9 mouse cellular contexts compared by ENCODE assay signal in the genomic region with DNA sequence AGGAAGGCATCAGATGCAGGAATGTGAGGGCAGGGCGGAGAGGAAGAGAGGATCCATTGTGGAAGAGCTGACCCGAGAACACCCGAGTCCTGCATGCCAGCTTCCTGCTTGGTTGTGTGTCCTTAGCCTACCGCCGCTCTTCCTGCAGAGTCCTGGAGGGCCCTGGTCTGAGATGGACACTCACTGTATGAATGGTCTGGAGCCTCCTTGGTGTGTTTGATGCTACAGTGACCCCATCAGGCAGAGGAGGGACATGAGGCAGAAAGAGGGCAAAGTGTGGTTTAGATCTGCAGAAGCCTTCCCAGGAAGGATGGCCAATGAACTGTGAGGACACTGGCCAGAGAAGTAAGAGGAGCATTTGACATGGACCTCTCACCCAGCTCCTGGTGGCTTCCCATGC. TPM values are rescaled to one million over a fixed set of nuclear protein-coding genes. Genes with fewer than 3 reads are reported as not detected.
DNase-seq lines count a peak whose midpoint lies in the region; ATAC-seq and TF ChIP-seq lines count a peak whose summit lies in the region.
"Had no signal": no experiment of that assay in that cellular context is flagged by ENCODE, and none has a peak within 500 bp of the region (broad histone marks: within the 10 kb centered on the region; RNA-seq: fewer than 3 reads in every experiment).

No protein-coding gene starts in this region.

- no peak overlapping the region for H3K27ac ChIP-seq in intestine, postnatal 0 days (ENCODE audit: low read depth, low read length)
- no peak overlapping the region for H3K27ac ChIP-seq in intestine, embryonic 16.5 days (ENCODE audit: low read length)
- H3K27ac ChIP-seq in MEL (ENCODE audit: control insufficient read depth, low read depth, low read length) = no peak overlapping the region

- no peak for DNase-seq in MEL (ENCODE audit: low read depth, low spot score)
- peak; percentile 26 for DNase-seq in c-Kit-positive CD71-positive TER-119-positive erythroid progenitor cells, embryonic 14.5 days (ENCODE audit: low spot score)
- no peak for DNase-seq in lung, adult 2 months
- no peak for DNase-seq in frontal cortex, adult 2 months (ENCODE audit: extremely low spot score in 1 of 2, low spot score in 1 of 2)
- no peak for DNase-seq in thymus, postnatal 36 days

- 81% methylated on average over 5 of the region's 5 CpGs for WGBS in intestine, postnatal 0 days
- 77% methylated on average over 5 of the region's 5 CpGs for WGBS in intestine, embryonic 16.5 days
- 40% methylated on average over 5 of the region's 5 CpGs for WGBS in lung, adult 2 months

- H3K36me3 ChIP-seq in intestine, postnatal 0 days (ENCODE audit: control insufficient read depth, insufficient read depth) = no peaks in the 10 kb centered on the region
- no peaks in the 10 kb centered on the region for H3K36me3 ChIP-seq in intestine, embryonic 16.5 days (ENCODE audit: control insufficient read depth, insufficient read depth, low read length)
- peaks cover 0 to 3% of the 10 kb centered on the region in 2 experiments; a peak in 1 of 4 replicates for H3K36me3 ChIP-seq in MEL (ENCODE audit: control insufficient read depth in 1 of 2, insufficient read depth in 2 of 2, low read length in 2 of 2)

- ATAC-seq in intestine, postnatal 0 days = no peak
- no peak for ATAC-seq in intestine, embryonic 16.5 days
- no peak for ATAC-seq in granulocyte monocyte progenitor cell, adult 5-6 weeks (replicated peaks; ENCODE audit: poor library complexity, severe bottlenecking)

- no peaks in the 10 kb centered on the region for H3K79me2 ChIP-seq in MEL (ENCODE audit: control insufficient read depth, insufficient read depth, low read length, poor library complexity)

- no peak for TF ChIP-seq EP300 in MEL (IDR thresholded peaks at IDR 0.05; ENCODE audit: low read depth in 1 of 2, low read length in 2 of 2)

- no peaks in the 10 kb centered on the region for H3K27me3 ChIP-seq in intestine, postnatal 0 days (replicated peaks; ENCODE audit: control insufficient read depth, insufficient read depth, low read length)
- H3K27me3 ChIP-seq in intestine, embryonic 16.5 days (replicated peaks; ENCODE audit: control insufficient read depth, insufficient read depth, low read length) = no peaks in the 10 kb centered on the region
- H3K27me3 ChIP-seq in MEL (ENCODE audit: control insufficient read depth in 1 of 2, insufficient read depth in 2 of 2, low read length in 2 of 2) = peaks cover 4 to 8% of the 10 kb centered on the region in 2 experiments; a peak in 3 of 4 replicates

- no peak overlapping the region for H3K4me2 ChIP-seq in intestine, postnatal 0 days (replicated peaks; ENCODE audit: low read depth)
- H3K4me2 ChIP-seq in intestine, embryonic 16.5 days (ENCODE audit: low read depth, low read length) = no peak overlapping the region

- TF ChIP-seq POLR2A in MEL (IDR thresholded peaks at IDR 0.05; ENCODE audit: control insufficient read depth in 1 of 2, insufficient read depth in 1 of 2, low read depth in 1 of 2, low read length in 2 of 2, poor library complexity in 1 of 2) = no peak
- no peak for TF ChIP-seq POLR2A in lung, adult 2 months (IDR thresholded peaks at IDR 0.05; ENCODE audit: borderline replicate concordance, extremely low read depth, low read depth, low read length)

- no peaks in the 10 kb centered on the region for H3K4me1 ChIP-seq in intestine, postnatal 0 days (replicated peaks; ENCODE audit: control insufficient read depth, insufficient read depth, low read length)
- H3K4me1 ChIP-seq in intestine, embryonic 16.5 days (ENCODE audit: control insufficient read depth, insufficient read depth, low read length) = peaks cover 9% of the 10 kb centered on the region; the same call in 1 of the 2 replicates
- peaks cover 0 to 5% of the 10 kb centered on the region in 2 experiments; a peak in 2 of 4 replicates for H3K4me1 ChIP-seq in MEL (ENCODE audit: control insufficient read depth in 1 of 2, insufficient read depth in 2 of 2, low read length in 2 of 2)
- H3K4me1 ChIP-seq in lung, adult 2 months (ENCODE audit: control insufficient read depth, insufficient read depth, low read length) = no peaks in the 10 kb centered on the region; the same call in 1 of the 2 replicates

- no peak overlapping the region for H3K4me3 ChIP-seq in intestine, postnatal 0 days (ENCODE audit: low read depth, low read length)
- H3K4me3 ChIP-seq in intestine, embryonic 16.5 days (ENCODE audit: low read length) = no peak overlapping the region
- no peak overlapping the region for H3K4me3 ChIP-seq in MEL (ENCODE audit: control insufficient read depth in 1 of 2, insufficient read depth in 1 of 2, low read depth in 2 of 2, low read length in 2 of 2)
- no peak overlapping the region for H3K4me3 ChIP-seq in lung, adult 2 months (replicated peaks; ENCODE audit: extremely low read depth, low read depth, low read length)

- peak; percentile 69 for TF ChIP-seq CTCF in intestine, postnatal 0 days (IDR thresholded peaks at IDR 0.05; ENCODE audit: low read depth)
- peak in 2 of 3 experiments; percentile 13 to 14; a peak in 2 of 6 replicates for TF ChIP-seq CTCF in MEL (IDR thresholded peaks at IDR 0.05 in 2 of 3, conservative IDR thresholded peaks at IDR 0.05 in 1 of 3; ENCODE audit: control insufficient read depth in 1 of 3, insufficient read depth in 1 of 3, low read depth in 2 of 3, low read length in 3 of 3, poor library complexity in 1 of 3, severe bottlenecking in 1 of 3)
- TF ChIP-seq CTCF in lung, adult 2 months (IDR thresholded peaks at IDR 0.05; ENCODE audit: insufficient read depth, low read length) = peak; percentile 72

- no peaks in the 10 kb centered on the region for H3K9me3 ChIP-seq in intestine, postnatal 0 days (ENCODE audit: control insufficient read depth)
- H3K9me3 ChIP-seq in intestine, embryonic 16.5 days (ENCODE audit: control insufficient read depth, low read length) = no peaks in the 10 kb centered on the region
- no peaks in the 10 kb centered on the region for H3K9me3 ChIP-seq in MEL (replicated peaks; ENCODE audit: insufficient read depth, low read length)

- no peak overlapping the region for H3K9ac ChIP-seq in intestine, postnatal 0 days (ENCODE audit: low read depth, low read length)
- no peak overlapping the region for H3K9ac ChIP-seq in intestine, embryonic 16.5 days (ENCODE audit: low read depth, low read length)
- no peak overlapping the region for H3K9ac ChIP-seq in MEL (ENCODE audit: control insufficient read depth, low read depth, low read length, poor library complexity, severe bottlenecking)

- TF ChIP-seq RAD21 in MEL (IDR thresholded peaks at IDR 0.05; ENCODE audit: low read depth, low read length) = no peak; the same call in 1 of the 2 replicates

RNA-seq across cellular contexts. Expression of gene Sult5a1, which starts 2.9 kb away (rescaled TPM):
- polyA plus RNA-seq in intestine, postnatal 0 days (2015; fragmentation: Nextera tagmentation; extraction: Ambion mirVana) = 3.4 and 3.5 TPM in 2 replicates
- 9.3 and 9.6 TPM in 2 replicates for polyA plus RNA-seq in intestine, embryonic 16.5 days (2015; fragmentation: Nextera tagmentation; extraction: Ambion mirVana)
- total RNA-seq in MEL (2012; rRNA removed) = 0.15 TPM in 1 of 2 replicates, not detected in the other
- not detected for polyA plus RNA-seq in MEL (2012; ENCODE audit: insufficient read depth in 1 of 2, insufficient read length in 2 of 2, low read depth in 1 of 2, low replicate concordance in 2 of 2, missing spikeins in 1 of 2)
- 35.3 and 45.2 TPM in 2 replicates for polyA plus RNA-seq in lung, adult 2 months (2012; rRNA removed)
- not detected in 2 replicates for total RNA-seq in granulocyte monocyte progenitor cell, adult 5-6 weeks (2014; fragmentation: Nextera tagmentation)
- total RNA-seq in granulocyte monocyte progenitor cell, adult 5-6 weeks (2017) = not detected in 2 replicates
- polyA plus RNA-seq in frontal cortex, adult 2 months (2012; rRNA removed) = 0.80 and 0.98 TPM in 2 replicates
- total RNA-seq: left cerebral cortex, postnatal 25 days had no signal

RNA-seq across cellular contexts. Expression of gene Dpep1, which starts 30.9 kb away (rescaled TPM):
- 30.8 and 32.7 TPM in 2 replicates for polyA plus RNA-seq in intestine, postnatal 0 days (2015; fragmentation: Nextera tagmentation; extraction: Ambion mirVana)
- 7.5 and 12.6 TPM in 2 replicates for polyA plus RNA-seq in intestine, embryonic 16.5 days (2015; fragmentation: Nextera tagmentation; extraction: Ambion mirVana)
- total RNA-seq in MEL (2012; rRNA removed) = not detected in 2 replicates
- not detected for polyA plus RNA-seq in MEL (2012; ENCODE audit: insufficient read depth in 1 of 2, insufficient read length in 2 of 2, low read depth in 1 of 2, low replicate concordance in 2 of 2, missing spikeins in 1 of 2)
- polyA plus RNA-seq in lung, adult 2 months (2012; rRNA removed) = 210 and 267 TPM in 2 replicates
- total RNA-seq in granulocyte monocyte progenitor cell, adult 5-6 weeks (2014; fragmentation: Nextera tagmentation) = not detected in 2 replicates
- not detected in 2 replicates for total RNA-seq in granulocyte monocyte progenitor cell, adult 5-6 weeks (2017)
- polyA plus RNA-seq in frontal cortex, adult 2 months (2012; rRNA removed) = 0.21 and 0.36 TPM in 2 replicates
- total RNA-seq: left cerebral cortex, postnatal 25 days had no signal

RNA-seq across cellular contexts. Expression of gene Cpne7, which starts 38.0 kb away (rescaled TPM):
- 0.46 and 0.67 TPM in 2 replicates for polyA plus RNA-seq in intestine, postnatal 0 days (2015; fragmentation: Nextera tagmentation; extraction: Ambion mirVana)
- polyA plus RNA-seq in intestine, embryonic 16.5 days (2015; fragmentation: Nextera tagmentation; extraction: Ambion mirVana) = 0.78 and 0.93 TPM in 2 replicates
- 2.2 and 3.5 TPM in 2 replicates for total RNA-seq in MEL (2012; rRNA removed)
- 1 to 10 TPM in 1 of 2 experiments, not detected in 1; 4.5 TPM for polyA plus RNA-seq in MEL (2012; ENCODE audit: insufficient read depth in 1 of 2, insufficient read length in 2 of 2, low read depth in 1 of 2, low replicate concordance in 2 of 2, missing spikeins in 1 of 2)
- 1.3 and 1.7 TPM in 2 replicates for polyA plus RNA-seq in lung, adult 2 months (2012; rRNA removed)
- not detected in 2 replicates for total RNA-seq in granulocyte monocyte progenitor cell, adult 5-6 weeks (2014; fragmentation: Nextera tagmentation)
- total RNA-seq in granulocyte monocyte progenitor cell, adult 5-6 weeks (2017) = not detected in 2 replicates
- 145 and 196 TPM in 2 replicates for polyA plus RNA-seq in frontal cortex, adult 2 months (2012; rRNA removed)

RNA-seq across cellular contexts. Expression of gene Rpl13, which starts 53.0 kb away (rescaled TPM):
- polyA plus RNA-seq in intestine, postnatal 0 days (2015; fragmentation: Nextera tagmentation; extraction: Ambion mirVana) = 948 and 1,014 TPM in 2 replicates
- polyA plus RNA-seq in intestine, embryonic 16.5 days (2015; fragmentation: Nextera tagmentation; extraction: Ambion mirVana) = 1,403 and 1,521 TPM in 2 replicates
- 2,918 and 3,113 TPM in 2 replicates for total RNA-seq in MEL (2012; rRNA removed)
- polyA plus RNA-seq in MEL (2012; ENCODE audit: insufficient read depth in 1 of 2, insufficient read length in 2 of 2, low read depth in 1 of 2, low replicate concordance in 2 of 2, missing spikeins in 1 of 2) = 1,000 to 10,000 TPM in 1 of 2 experiments, not detected in 1; 1,306 TPM
- 1,500 and 2,209 TPM in 2 replicates for polyA plus RNA-seq in lung, adult 2 months (2012; rRNA removed)
- 1,716 and 2,163 TPM in 2 replicates for total RNA-seq in granulocyte monocyte progenitor cell, adult 5-6 weeks (2014; fragmentation: Nextera tagmentation)
- 2,167 and 2,701 TPM in 2 replicates for total RNA-seq in granulocyte monocyte progenitor cell, adult 5-6 weeks (2017)
- 1,060 and 1,106 TPM in 2 replicates for polyA plus RNA-seq in frontal cortex, adult 2 months (2012; rRNA removed)

RNA-seq across cellular contexts. Expression of gene Chmp1a, which starts 57.4 kb away (rescaled TPM):
- 203 TPM in 2 replicates for polyA plus RNA-seq in intestine, postnatal 0 days (2015; fragmentation: Nextera tagmentation; extraction: Ambion mirVana)
- 173 and 184 TPM in 2 replicates for polyA plus RNA-seq in intestine, embryonic 16.5 days (2015; fragmentation: Nextera tagmentation; extraction: Ambion mirVana)
- 68.6 and 80.5 TPM in 2 replicates for total RNA-seq in MEL (2012; rRNA removed)
- 10 to 100 TPM in 1 of 2 experiments, not detected in 1; 85.7 TPM for polyA plus RNA-seq in MEL (2012; ENCODE audit: insufficient read depth in 1 of 2, insufficient read length in 2 of 2, low read depth in 1 of 2, low replicate concordance in 2 of 2, missing spikeins in 1 of 2)
- polyA plus RNA-seq in lung, adult 2 months (2012; rRNA removed) = 73.2 and 99.8 TPM in 2 replicates
- total RNA-seq in granulocyte monocyte progenitor cell, adult 5-6 weeks (2014; fragmentation: Nextera tagmentation) = 22.6 and 37.6 TPM in 2 replicates
- 28.3 and 35.4 TPM in 2 replicates for total RNA-seq in granulocyte monocyte progenitor cell, adult 5-6 weeks (2017)
- polyA plus RNA-seq in frontal cortex, adult 2 months (2012; rRNA removed) = 127 and 130 TPM in 2 replicates

Comparison
In these comparisons a context has a peak if more than half of its experiments do, and no peak if none do; other contexts are left out.
1. CTCF ChIP-seq: peak in every context shown above with its lines; median percentile 72 in lung, adult 2 months; 69 in intestine, postnatal 0 days; 14 in MEL.
2. RNA of gene Cpne7, which starts 38.0 kb away (polyA plus RNA-seq): 145 to 196 TPM in frontal cortex, adult 2 months; 4.5 TPM in MEL, 1.3 to 1.7 TPM in lung, adult 2 months, 0.78 to 0.93 TPM in intestine, embryonic 16.5 days and 0.46 to 0.67 TPM in intestine, postnatal 0 days; every median in the first group is over 10 times any median in the second.